Mouse (Mus musculus): Measurements from ENCODE around the gene Bhlha9. TPM values are rescaled to one million over a fixed set of nuclear protein-coding genes. Genes with fewer than 3 reads are reported as not detected.

Bhlha9 gene
- polyA plus RNA-seq (2012; rRNA removed), result not detected in 2 replicates

GRCm38 (mm10) chr11:76671871-76672475, at the start of gene Bhlha9:
Gene Bhlha9, plus strand, starts transcription at chr11:76672470.
- peaks cover 2% of the 10 kb centered on the region; the same call in 1 of the 2 replicates for H3K4me1 ChIP-seq (ENCODE audit: control insufficient read depth, insufficient read depth, insufficient read length, low read length)
- no peaks in the 10 kb centered on the region for H3K36me3 ChIP-seq (ENCODE audit: control insufficient read depth, insufficient read depth, low read length)
- peak within 1 kb of the TSS; percentile 7; the same call in 1 of the 2 replicates for H3K4me3 ChIP-seq (ENCODE audit: low read depth, low read length)
- no peak within 1 kb of the TSS for H3K27ac ChIP-seq (ENCODE audit: insufficient read depth, low read depth, low read length)
- TF ChIP-seq POLR2A (IDR thresholded peaks at IDR 0.05; ENCODE audit: low read depth, low read length) (no peak), CTCF (IDR thresholded peaks at IDR 0.05; ENCODE audit: extremely low read depth, insufficient read length, insufficient replicate concordance, low read depth, low read length) (no peak)
- H3K27me3 ChIP-seq (ENCODE audit: control insufficient read depth, insufficient read depth, low read length), result peaks cover 27% of the 10 kb centered on the region
- WGBS, result 55% methylated on average over 15 of the region's 15 CpGs

GRCm38 (mm10) chr11:76622566-76623205, 49.6 kb upstream of the Bhlha9 start:
- peaks cover 9% of the 10 kb centered on the region for H3K4me1 ChIP-seq (ENCODE audit: control insufficient read depth, insufficient read depth, insufficient read length, low read length)
- no peak for TF ChIP-seq CTCF (IDR thresholded peaks at IDR 0.05; ENCODE audit: extremely low read depth, insufficient read length, insufficient replicate concordance, low read depth, low read length)
- TF ChIP-seq POLR2A (IDR thresholded peaks at IDR 0.05; ENCODE audit: low read depth, low read length), result no peak
- H3K27ac ChIP-seq (ENCODE audit: insufficient read depth, low read depth, low read length), result peak overlapping the region; percentile 59; the same call in 1 of the 2 replicates
- H3K27me3 ChIP-seq (ENCODE audit: control insufficient read depth, insufficient read depth, low read length), result no peaks in the 10 kb centered on the region
- H3K4me3 ChIP-seq (ENCODE audit: low read depth, low read length), result peak overlapping the region; percentile 97
- H3K36me3 ChIP-seq (ENCODE audit: control insufficient read depth, insufficient read depth, low read length), result no peaks in the 10 kb centered on the region
- under 1% methylated on average over 66 of the region's 66 CpGs for WGBS

GRCm38 (mm10) chr11:76623206-76623961, 48.9 kb upstream of the Bhlha9 start:
- no peaks in the 10 kb centered on the region for H3K27me3 ChIP-seq (ENCODE audit: control insufficient read depth, insufficient read depth, low read length)
- WGBS, result 3% methylated on average over 70 of the region's 72 CpGs
- peak overlapping the region; percentile 97 for H3K4me3 ChIP-seq (ENCODE audit: low read depth, low read length)
- no peaks in the 10 kb centered on the region for H3K36me3 ChIP-seq (ENCODE audit: control insufficient read depth, insufficient read depth, low read length)
- H3K4me1 ChIP-seq (ENCODE audit: control insufficient read depth, insufficient read depth, insufficient read length, low read length), result peaks cover 6% of the 10 kb centered on the region
- H3K27ac ChIP-seq (ENCODE audit: insufficient read depth, low read depth, low read length), result peak overlapping the region; percentile 59; the same call in 1 of the 2 replicates
- no peak for TF ChIP-seq CTCF (IDR thresholded peaks at IDR 0.05; ENCODE audit: extremely low read depth, insufficient read length, insufficient replicate concordance, low read depth, low read length)
- TF ChIP-seq POLR2A (IDR thresholded peaks at IDR 0.05; ENCODE audit: low read depth, low read length), result peak; percentile 49; the same call in 1 of the 2 replicates

- no peaks in the 10 kb centered on the region for H3K27me3 ChIP-seq (ENCODE audit: control insufficient read depth, insufficient read depth, low read length)
- H3K4me1 ChIP-seq (ENCODE audit: control insufficient read depth, insufficient read depth, insufficient read length, low read length), result peaks cover 6% of the 10 kb centered on the region
- TF ChIP-seq CTCF (IDR thresholded peaks at IDR 0.05; ENCODE audit: extremely low read depth, insufficient read length, insufficient replicate concordance, low read depth, low read length) (no peak), POLR2A (IDR thresholded peaks at IDR 0.05; ENCODE audit: low read depth, low read length) (no peak)
- no peak overlapping the region for H3K27ac ChIP-seq (ENCODE audit: insufficient read depth, low read depth, low read length)
- 74% methylated on average over 10 of the region's 10 CpGs for WGBS
- no peaks in the 10 kb centered on the region for H3K36me3 ChIP-seq (ENCODE audit: control insufficient read depth, insufficient read depth, low read length)
- no peak overlapping the region for H3K4me3 ChIP-seq (ENCODE audit: low read depth, low read length)
Observed at GRCm38 (mm10) chr11:76624071-76624470, 48.2 kb upstream of the Bhlha9 start.

GRCm38 (mm10) chr11:76624881-76625280, 47.4 kb upstream of the Bhlha9 start:
- H3K27ac ChIP-seq (ENCODE audit: insufficient read depth, low read depth, low read length), result no peak overlapping the region
- TF ChIP-seq CTCF (IDR thresholded peaks at IDR 0.05; ENCODE audit: extremely low read depth, insufficient read length, insufficient replicate concordance, low read depth, low read length), result no peak
- no peaks in the 10 kb centered on the region for H3K27me3 ChIP-seq (ENCODE audit: control insufficient read depth, insufficient read depth, low read length)
- WGBS, result 74% methylated on average over 3 of the region's 3 CpGs
- no peak overlapping the region for H3K4me3 ChIP-seq (ENCODE audit: low read depth, low read length)
- peaks cover 6% of the 10 kb centered on the region for H3K4me1 ChIP-seq (ENCODE audit: control insufficient read depth, insufficient read depth, insufficient read length, low read length)
- H3K36me3 ChIP-seq (ENCODE audit: control insufficient read depth, insufficient read depth, low read length), result no peaks in the 10 kb centered on the region

GRCm38 (mm10) chr11:76628613-76629012, 43.7 kb upstream of the Bhlha9 start:
- H3K4me3 ChIP-seq (ENCODE audit: low read depth, low read length), result no peak overlapping the region
- no peak for TF ChIP-seq POLR2A (IDR thresholded peaks at IDR 0.05; ENCODE audit: low read depth, low read length)
- TF ChIP-seq CTCF (IDR thresholded peaks at IDR 0.05; ENCODE audit: extremely low read depth, insufficient read length, insufficient replicate concordance, low read depth, low read length), result no peak
- 68% methylated on average over 5 of the region's 5 CpGs for WGBS
- H3K36me3 ChIP-seq (ENCODE audit: control insufficient read depth, insufficient read depth, low read length), result no peaks in the 10 kb centered on the region
- no peak overlapping the region for H3K27ac ChIP-seq (ENCODE audit: insufficient read depth, low read depth, low read length)
- 0 out of 2 replicates have a peak, but pooled peaks cover 2% of the 10 kb centered on the region for H3K4me1 ChIP-seq (ENCODE audit: control insufficient read depth, insufficient read depth, insufficient read length, low read length)
- no peaks in the 10 kb centered on the region for H3K27me3 ChIP-seq (ENCODE audit: control insufficient read depth, insufficient read depth, low read length)

- no peaks in the 10 kb centered on the region for H3K36me3 ChIP-seq (ENCODE audit: control insufficient read depth, insufficient read depth, low read length)
- H3K27me3 ChIP-seq (ENCODE audit: control insufficient read depth, insufficient read depth, low read length), result no peaks in the 10 kb centered on the region
- TF ChIP-seq POLR2A (IDR thresholded peaks at IDR 0.05; ENCODE audit: low read depth, low read length) (no peak), CTCF (IDR thresholded peaks at IDR 0.05; ENCODE audit: extremely low read depth, insufficient read length, insufficient replicate concordance, low read depth, low read length) (no peak)
- H3K4me3 ChIP-seq (ENCODE audit: low read depth, low read length), result no peak overlapping the region
- no peak overlapping the region for H3K27ac ChIP-seq (ENCODE audit: insufficient read depth, low read depth, low read length)
- 43% methylated on average over 2 of the region's 2 CpGs for WGBS
- no peaks in the 10 kb centered on the region for H3K4me1 ChIP-seq (ENCODE audit: control insufficient read depth, insufficient read depth, insufficient read length, low read length)
Observed at GRCm38 (mm10) chr11:76630023-76630422, 42.2 kb upstream of the Bhlha9 start.
